Mouse (Mus musculus): ENCODE measurements around the gene Cadm2.

DNA sequence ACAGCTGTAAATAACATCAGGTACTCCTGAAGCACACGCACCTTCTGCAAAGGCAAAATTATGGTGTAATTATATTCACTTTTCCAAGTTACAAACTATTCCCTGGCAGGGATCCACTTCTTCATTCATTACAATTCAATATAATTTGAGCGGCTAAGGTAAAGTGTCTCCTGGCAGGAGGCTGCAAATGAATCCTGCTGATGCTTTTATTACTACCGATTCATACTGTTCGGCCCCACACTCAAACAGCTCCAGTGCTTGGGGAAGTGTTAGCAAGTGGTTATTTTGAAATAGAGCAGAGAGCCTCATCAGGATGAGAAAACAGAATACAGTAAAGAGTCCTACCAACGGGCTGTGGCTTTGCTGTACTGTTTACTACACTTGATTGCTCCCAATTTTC, 589.8 kb downstream of the Cadm2 start:
- TF ChIP-seq CTCF (IDR thresholded peaks at IDR 0.05; ENCODE audit: borderline replicate concordance, extremely low read depth, insufficient read depth, insufficient read length) (no peak), POLR2A (IDR thresholded peaks at IDR 0.05; ENCODE audit: borderline replicate concordance, extremely low read depth, insufficient read depth, insufficient read length, poor library complexity, severe bottlenecking) (no peak)

All from brain, embryonic 14.5 days (tissue).